Mouse (Mus musculus) thymus, adult 2 months (tissue): ENCODE data around the gene Brsk2. TPM values are rescaled to one million over a fixed set of nuclear protein-coding genes. Genes with fewer than 3 reads are reported as not detected.

Source experiments
- DNase-seq: peaks from one replicate; pipeline ENCODE4 v3.0.0; 2021
- H3K27ac ChIP-seq: fragments of 200-500 bp; 2 replicates; pipeline ENCODE4 v1.5.1; 2012; ENCODE audit warnings: low read length, control low read depth; ENCODE audit not compliant: control insufficient read depth, insufficient read depth
- H3K27me3 ChIP-seq: fragments of 200-500 bp; 2 replicates; pipeline ENCODE4 v1.6.1; 2012; ENCODE audit warnings: mild to moderate bottlenecking, low read length, moderate library complexity, mixed read lengths; ENCODE audit not compliant: control insufficient read depth, insufficient read depth
- H3K36me3 ChIP-seq: fragments of 200-500 bp; 2 replicates; pipeline ENCODE4 v1.6.1; 2012; ENCODE audit warnings: mild to moderate bottlenecking, low read length, moderate library complexity; ENCODE audit not compliant: control insufficient read depth, insufficient read depth
- H3K4me1 ChIP-seq: fragments of 200-500 bp; replicated peaks from 2 replicates; pipeline ENCODE4 v1.6.1; 2012; ENCODE audit warnings: low read length; ENCODE audit not compliant: control insufficient read depth, insufficient read depth
- H3K4me3 ChIP-seq: fragments of 200-500 bp; 2 replicates; pipeline ENCODE4 v1.5.1; 2012; ENCODE audit warnings: mild to moderate bottlenecking, low read length, control low read depth, moderate library complexity; ENCODE audit not compliant: control insufficient read depth, insufficient read depth
- CTCF ChIP-seq: fragments of 200-500 bp; IDR thresholded peaks from 2 replicates; pipeline ENCODE4 v1.5.1; 2012; ENCODE audit warnings: mild to moderate bottlenecking, control low read depth, low read length, moderate library complexity, borderline replicate concordance; ENCODE audit not compliant: control insufficient read depth, poor library complexity, insufficient read depth; ENCODE audit errors: extremely low read depth
- POLR2A ChIP-seq: fragments of 200-500 bp; IDR thresholded peaks from 2 replicates; pipeline ENCODE4 v1.6.1; 2012; ENCODE audit warnings: mild to moderate bottlenecking, low read length, control low read depth, moderate library complexity; ENCODE audit not compliant: control insufficient read depth, poor library complexity, insufficient read depth; ENCODE audit errors: extremely low read depth
- WGBS: fragments of 180-500 bp; shearing (Covaris S2); methylation state at CpG from one replicate; pipeline ENCODE4 v1.1.7; 2018; 5-methylcytosine and 5-hydroxymethylcytosine counted together
- polyA plus RNA-seq: library from polyadenylated mRNA; depleted of rRNA; stranded (reverse); fragments of >200 nt; gene quantifications from 2 replicates; pipeline ENCODE4 v1.2.3, GENCODE M21; 2012; rRNA removed

Gene Brsk2
- polyA plus RNA-seq, 1 experiment = 0.27 TPM

- Histone ChIP-seq H3K4me1 (0 out of 2 replicates have a peak, but pooled peaks cover 5% of the 10 kb centered on the region), H3K4me3 (no peak overlapping the region), H3K27me3 (no peaks in the 10 kb centered on the region), H3K27ac (no peak overlapping the region), H3K36me3 (no peaks in the 10 kb centered on the region)
- WGBS = 89% methylated on average over 4 of the region's 4 CpGs
- TF ChIP-seq CTCF (no peak), POLR2A (no peak)
- peak; percentile 57 for DNase-seq
These were observed 88.1 kb downstream of the Brsk2 start for GRCm38 (mm10) chr7:142037553-142038170.

GRCm38 (mm10) chr7:142040756-142041155 lies 91.2 kb downstream of the Brsk2 start:
- Histone ChIP-seq H3K36me3 (no peaks in the 10 kb centered on the region), H3K27ac (no peak overlapping the region), H3K4me1 (no peaks in the 10 kb centered on the region), H3K27me3 (no peaks in the 10 kb centered on the region), H3K4me3 (no peak overlapping the region)
- no peak for DNase-seq
- TF ChIP-seq CTCF (no peak), POLR2A (no peak)
- 87% methylated on average over 3 of the region's 3 CpGs for WGBS

DNA sequence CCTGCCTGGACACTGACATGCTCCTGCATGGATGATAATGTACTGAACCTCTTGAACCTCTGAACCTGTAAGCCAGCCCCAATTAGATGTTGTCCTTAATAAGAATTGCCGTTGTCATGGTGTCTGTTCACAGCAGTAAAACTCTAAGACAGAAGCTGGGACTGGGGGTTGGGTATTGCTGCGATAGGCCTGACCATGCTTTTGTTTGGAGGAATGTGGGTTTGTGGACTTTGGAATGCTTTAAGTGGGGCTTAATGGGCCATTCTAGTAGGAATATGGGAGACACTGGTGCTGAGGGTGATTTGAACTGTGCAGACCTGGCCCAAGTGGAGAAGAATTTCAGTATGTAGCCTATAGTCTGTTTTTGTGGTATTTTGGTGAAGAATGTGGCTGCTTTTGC lies 95.8 kb downstream of the Brsk2 start:
- Histone ChIP-seq H3K27ac (no peak overlapping the region), H3K27me3 (no peaks in the 10 kb centered on the region), H3K4me3 (no peak overlapping the region), H3K4me1 (no peaks in the 10 kb centered on the region), H3K36me3 (no peaks in the 10 kb centered on the region; the same call in 1 of the 2 replicates)
- no peak for DNase-seq
- TF ChIP-seq CTCF (no peak), POLR2A (no peak)
- WGBS = 94% methylated on average over 2 of the region's 2 CpGs

- TF ChIP-seq CTCF (no peak), POLR2A (no peak)
- no peak overlapping the region for H3K27ac ChIP-seq
- WGBS = 90% methylated on average over 1 of the region's 1 CpGs
These were observed 96.4 kb downstream of the Brsk2 start for GRCm38 (mm10) chr7:142045932-142046331.

GRCm38 (mm10) chr7:142050536-142050935 lies 101.0 kb downstream of the Brsk2 start:
- Histone ChIP-seq H3K4me3 (no peak overlapping the region), H3K27ac (no peak overlapping the region), H3K4me1 (no peaks in the 10 kb centered on the region), H3K36me3 (no peaks in the 10 kb centered on the region; the same call in 1 of the 2 replicates), H3K27me3 (no peaks in the 10 kb centered on the region)
- no peak for DNase-seq
- no peak for TF ChIP-seq POLR2A
- no peak for TF ChIP-seq CTCF

More at GRCm38 (mm10) chr7:142045932-142046331, 96.4 kb downstream of the Brsk2 start:
- no peaks in the 10 kb centered on the region for H3K27me3 ChIP-seq
- H3K4me3 ChIP-seq = no peak overlapping the region
- H3K4me1 ChIP-seq = no peaks in the 10 kb centered on the region
- H3K36me3 ChIP-seq = no peaks in the 10 kb centered on the region; the same call in 1 of the 2 replicates
- no peak for DNase-seq

Other genes with a start within 250 kb of the Brsk2 start
- gene Muc5ac, start 160.8 kb upstream of the Brsk2 start, polyA plus RNA-seq = 0.59 and 0.60 TPM in 2 replicates
- 0.23 and 0.50 TPM in 2 replicates for gene Muc5b, start 110.7 kb upstream of the Brsk2 start, polyA plus RNA-seq
- 131 and 134 TPM in 2 replicates for gene Tollip, start 31.2 kb upstream of the Brsk2 start, polyA plus RNA-seq
- 62.6 and 73.5 TPM in 2 replicates for gene Mob2, start 111.3 kb downstream of the Brsk2 start, polyA plus RNA-seq
- gene Dusp8, start 146.1 kb downstream of the Brsk2 start, polyA plus RNA-seq = 0.98 and 4.0 TPM in 2 replicates
- not detected in 2 replicates for gene Gm45618, start 171.0 kb downstream of the Brsk2 start, polyA plus RNA-seq
- not detected in 2 replicates for gene Gm39115, start 186.3 kb downstream of the Brsk2 start, polyA plus RNA-seq
- gene Gm45337, start 194.9 kb downstream of the Brsk2 start, polyA plus RNA-seq = not detected in 2 replicates
- gene Gm29735, start 207.4 kb downstream of the Brsk2 start, polyA plus RNA-seq = not detected in 2 replicates
- gene Gm4553, start 216.0 kb downstream of the Brsk2 start, polyA plus RNA-seq = not detected in 2 replicates
- gene Krtap5-2, start 226.3 kb downstream of the Brsk2 start, polyA plus RNA-seq = not detected in 2 replicates
- gene Gm10153, start 240.6 kb downstream of the Brsk2 start, polyA plus RNA-seq = not detected in 2 replicates